Mouse (Mus musculus): ENCODE data around the gene Dazap1. TPM values are rescaled to one million over a fixed set of nuclear protein-coding genes. Genes with fewer than 3 reads are reported as not detected.
"Not testable (repeated sequence)": the region's sequence is repeated elsewhere in the genome, so short reads cannot be mapped to it uniquely, and the experiment has no call there.

Gene Dazap1
- 53.2 and 55.4 TPM in 2 replicates for polyA plus RNA-seq (2014; fragmentation: Nextera tagmentation; extraction: Ambion mirVana)

- peaks cover 28% of the 10 kb centered on the region for H3K4me1 ChIP-seq (replicated peaks; ENCODE audit: control insufficient read depth, insufficient read depth, low read length)
- peak within 1 kb of the TSS; percentile 85 for H3K4me2 ChIP-seq (ENCODE audit: low read depth, low read length, severe bottlenecking)
- H3K36me3 ChIP-seq (ENCODE audit: control insufficient read depth, insufficient read depth, low read length), result peaks cover 4% of the 10 kb centered on the region; the same call in 1 of the 2 replicates
- peak within 1 kb of the TSS; percentile 90 for H3K27ac ChIP-seq (ENCODE audit: low read depth, low read length)
- H3K9ac ChIP-seq (ENCODE audit: low read length), result peak within 1 kb of the TSS; percentile 59
- under 1% methylated on average over 49 of the region's 49 CpGs for WGBS
- peak within 1 kb of the TSS; percentile 39 for H3K4me3 ChIP-seq (ENCODE audit: low read depth, low read length)
- ATAC-seq (replicated peaks; ENCODE audit: low FRiP score) (peak; percentile 87), DNase-seq (ENCODE audit: low spot score) (peak; percentile 98)
- no peaks in the 10 kb centered on the region for H3K27me3 ChIP-seq (ENCODE audit: control insufficient read depth, insufficient read depth, low read length)
- H3K9me3 ChIP-seq (ENCODE audit: control insufficient read depth, low read length), result no peaks in the 10 kb centered on the region
Measured at GRCm38 (mm10) chr10:80260642-80261584, at the start of gene Dazap1, which contains the start of gene Gamt. Dazap1 (plus strand) TSS chr10:80261486. Gamt (minus strand) TSS chr10:80261012.

GRCm38 (mm10) chr10:80211547-80212103, 49.7 kb upstream of the Dazap1 start:
- H3K27ac ChIP-seq (ENCODE audit: low read depth, low read length); H3K36me3 ChIP-seq (ENCODE audit: control insufficient read depth, insufficient read depth, low read length); H3K27me3 ChIP-seq (ENCODE audit: control insufficient read depth, insufficient read depth, low read length); ATAC-seq (replicated peaks; ENCODE audit: low FRiP score); H3K4me3 ChIP-seq (ENCODE audit: low read depth, low read length); H3K4me1 ChIP-seq (replicated peaks; ENCODE audit: control insufficient read depth, insufficient read depth, low read length); H3K9ac ChIP-seq (ENCODE audit: low read length); H3K9me3 ChIP-seq (ENCODE audit: control insufficient read depth, low read length); H3K4me2 ChIP-seq (ENCODE audit: low read depth, low read length, severe bottlenecking); DNase-seq (ENCODE audit: low spot score): not testable (repeated sequence)
- 74% methylated on average over 7 of the region's 7 CpGs for WGBS

- Histone ChIP-seq H3K27ac (ENCODE audit: low read depth, low read length) (peak overlapping the region; percentile 62; the same call in 1 of the 2 replicates), H3K4me2 (ENCODE audit: low read depth, low read length, severe bottlenecking) (0 out of 2 replicates have a peak overlapping the region, but pooled peaks have one; percentile 8), H3K27me3 (ENCODE audit: control insufficient read depth, insufficient read depth, low read length) (no peaks in the 10 kb centered on the region), H3K4me3 (ENCODE audit: low read depth, low read length) (no peak overlapping the region), H3K4me1 (replicated peaks; ENCODE audit: control insufficient read depth, insufficient read depth, low read length) (peaks cover 5% of the 10 kb centered on the region), H3K9ac (ENCODE audit: low read length) (peak overlapping the region; percentile 49), H3K9me3 (ENCODE audit: control insufficient read depth, low read length) (no peaks in the 10 kb centered on the region), H3K36me3 (ENCODE audit: control insufficient read depth, insufficient read depth, low read length) (no peaks in the 10 kb centered on the region)
- DNase-seq (ENCODE audit: low spot score), result no peak
- WGBS, result 9% methylated on average over 16 of the region's 16 CpGs
- peak; percentile 53; the same call in 1 of the 2 replicates for ATAC-seq (replicated peaks; ENCODE audit: low FRiP score)
Measured at GRCm38 (mm10) chr10:80215048-80215772, 46.1 kb upstream of the Dazap1 start.

GRCm38 (mm10) chr10:80220676-80221075, 40.6 kb upstream of the Dazap1 start:
- H3K27ac ChIP-seq (ENCODE audit: low read depth, low read length), result no peak overlapping the region
- H3K4me2 ChIP-seq (ENCODE audit: low read depth, low read length, severe bottlenecking), result no peak overlapping the region
- DNase-seq (ENCODE audit: low spot score), result no peak
- no peaks in the 10 kb centered on the region for H3K36me3 ChIP-seq (ENCODE audit: control insufficient read depth, insufficient read depth, low read length)
- no peak overlapping the region for H3K9ac ChIP-seq (ENCODE audit: low read length)
- H3K27me3 ChIP-seq (ENCODE audit: control insufficient read depth, insufficient read depth, low read length), result no peaks in the 10 kb centered on the region
- H3K4me1 ChIP-seq (replicated peaks; ENCODE audit: control insufficient read depth, insufficient read depth, low read length), result peaks cover under 1% of the 10 kb centered on the region
- ATAC-seq (replicated peaks; ENCODE audit: low FRiP score), result no peak
- no peak overlapping the region for H3K4me3 ChIP-seq (ENCODE audit: low read depth, low read length)
- no peaks in the 10 kb centered on the region for H3K9me3 ChIP-seq (ENCODE audit: control insufficient read depth, low read length)
- 33% methylated on average over 9 of the region's 9 CpGs for WGBS

GRCm38 (mm10) chr10:80223137-80223536, 38.1 kb upstream of the Dazap1 start:
- not testable (repeated sequence) for H3K27ac ChIP-seq (ENCODE audit: low read depth, low read length); ATAC-seq (replicated peaks; ENCODE audit: low FRiP score); H3K4me2 ChIP-seq (ENCODE audit: low read depth, low read length, severe bottlenecking); H3K9ac ChIP-seq (ENCODE audit: low read length); DNase-seq (ENCODE audit: low spot score); H3K36me3 ChIP-seq (ENCODE audit: control insufficient read depth, insufficient read depth, low read length); H3K4me1 ChIP-seq (replicated peaks; ENCODE audit: control insufficient read depth, insufficient read depth, low read length); H3K9me3 ChIP-seq (ENCODE audit: control insufficient read depth, low read length); H3K4me3 ChIP-seq (ENCODE audit: low read depth, low read length); H3K27me3 ChIP-seq (ENCODE audit: control insufficient read depth, insufficient read depth, low read length)
- 89% methylated on average over 2 of the region's 2 CpGs for WGBS

- peak overlapping the region; percentile 57 for H3K9ac ChIP-seq (ENCODE audit: low read length)
- peak overlapping the region; percentile 82 for H3K4me3 ChIP-seq (ENCODE audit: low read depth, low read length)
- DNase-seq (ENCODE audit: low spot score), result no peak
- WGBS, result under 1% methylated on average over 14 of the region's 14 CpGs
- H3K4me2 ChIP-seq (ENCODE audit: low read depth, low read length, severe bottlenecking), result peak overlapping the region; percentile 44
- no peak for ATAC-seq (replicated peaks; ENCODE audit: low FRiP score)
- peak overlapping the region; percentile 79; the same call in 1 of the 2 replicates for H3K27ac ChIP-seq (ENCODE audit: low read depth, low read length)
- no peaks in the 10 kb centered on the region; the same call in 1 of the 2 replicates for H3K36me3 ChIP-seq (ENCODE audit: control insufficient read depth, insufficient read depth, low read length)
- H3K4me1 ChIP-seq (replicated peaks; ENCODE audit: control insufficient read depth, insufficient read depth, low read length), result peaks cover 16% of the 10 kb centered on the region
- no peaks in the 10 kb centered on the region for H3K9me3 ChIP-seq (ENCODE audit: control insufficient read depth, low read length)
- no peaks in the 10 kb centered on the region for H3K27me3 ChIP-seq (ENCODE audit: control insufficient read depth, insufficient read depth, low read length)
Measured at GRCm38 (mm10) chr10:80226071-80226415, 35.2 kb upstream of the Dazap1 start.

GRCm38 (mm10) chr10:80226416-80227165, 34.7 kb upstream of the Dazap1 start, which contains the start of gene Mum1:
Mum1 (plus strand) TSS chr10:80226434.
- peaks cover 16% of the 10 kb centered on the region for H3K4me1 ChIP-seq (replicated peaks; ENCODE audit: control insufficient read depth, insufficient read depth, low read length)

More at GRCm38 (mm10) chr10:80226416-80227165, 34.7 kb upstream of the Dazap1 start, which contains the start of gene Mum1:
- no peaks in the 10 kb centered on the region for H3K9me3 ChIP-seq (ENCODE audit: control insufficient read depth, low read length)
- ATAC-seq (replicated peaks; ENCODE audit: low FRiP score), result peak; percentile 98
- H3K27me3 ChIP-seq (ENCODE audit: control insufficient read depth, insufficient read depth, low read length), result no peaks in the 10 kb centered on the region
- peak within 1 kb of the TSS; percentile 97 for H3K9ac ChIP-seq (ENCODE audit: low read length)
- DNase-seq (ENCODE audit: low spot score), result peak; percentile 100
- under 1% methylated on average over 69 of the region's 75 CpGs for WGBS
- H3K4me2 ChIP-seq (ENCODE audit: low read depth, low read length, severe bottlenecking), result peak within 1 kb of the TSS; percentile 93
- no peaks in the 10 kb centered on the region; the same call in 1 of the 2 replicates for H3K36me3 ChIP-seq (ENCODE audit: control insufficient read depth, insufficient read depth, low read length)
- H3K27ac ChIP-seq (ENCODE audit: low read depth, low read length), result peak within 1 kb of the TSS; percentile 88
- H3K4me3 ChIP-seq (ENCODE audit: low read depth, low read length), result peak within 1 kb of the TSS; percentile 82

Data from forebrain, embryonic 11.5 days (tissue).